Mouse (Mus musculus) heart, postnatal 25 days (tissue): ENCODE results near the gene Stap2. TPM values are rescaled to one million over a fixed set of nuclear protein-coding genes. Genes with fewer than 3 reads are reported as not detected.

Experiments used
- DNase-seq: peaks from one replicate; pipeline ENCODE4 v3.0.0; 2022; ENCODE audit warnings: low spot score
- intact Hi-C: fragments of 180-260 bp; cut with DNase I; formaldehyde crosslinking; loops from one replicate; pipeline ENCODE4 v1.15.1; 2025
- total RNA-seq, 2 experiments: library from RNA; stranded (reverse); gene quantifications; 2 replicates each; pipeline ENCODE4 v1.2.3; 2021

Gene Stap2
- 10 to 100 TPM; 14.1 to 14.6 TPM for total RNA-seq

- DNase-seq: peak; percentile 67
- intact Hi-C loops: no loop called here
Observed at GRCm38 (mm10) chr17:56005415-56006061, at the start of gene Stap2, which contains the start of gene Mpnd. Stap2 (minus strand) TSS chr17:56005584. Mpnd (plus strand) TSS chr17:56005711.

DNA sequence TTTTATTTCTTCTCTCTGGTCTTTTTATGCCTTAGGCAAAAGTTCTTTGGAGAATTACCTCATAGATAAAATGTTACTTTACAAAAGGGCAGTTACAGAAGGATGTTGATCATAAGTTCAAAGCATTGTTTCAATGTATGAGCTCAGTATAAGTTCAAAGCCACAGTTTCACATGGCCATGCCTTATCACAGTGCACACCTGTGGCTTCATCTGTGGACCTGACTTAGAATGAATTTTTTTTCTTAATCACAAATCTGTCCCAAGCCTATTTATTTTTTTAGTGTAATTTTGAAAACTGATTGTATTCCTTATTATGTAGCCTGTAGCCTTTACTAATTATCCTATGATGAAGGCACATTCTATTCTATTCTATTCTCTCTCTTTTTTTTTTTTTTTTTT lies 49.6 kb upstream of the Stap2 start:
- no peak for DNase-seq
- intact Hi-C loops: no loop called here

GRCm38 (mm10) chr17:56051369-56051768 lies 46.0 kb upstream of the Stap2 start:
- DNase-seq: no peak
- intact Hi-C loops: no loop called here

DNA sequence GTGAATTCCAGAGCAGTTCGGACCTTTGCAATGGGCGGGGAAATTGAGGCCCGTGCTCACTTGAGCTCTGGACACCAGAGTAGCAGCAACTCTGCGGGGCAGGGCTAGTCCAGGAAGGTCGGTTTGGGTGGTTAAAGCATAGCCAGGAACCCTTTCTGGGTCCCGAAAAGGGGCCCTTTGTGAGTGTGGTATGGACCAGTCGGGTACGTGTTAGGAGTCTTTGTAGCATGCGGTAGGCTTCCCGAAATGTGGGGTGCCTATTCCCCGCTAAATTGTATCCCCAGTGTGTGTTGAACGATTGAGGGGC lies 35.4 kb upstream of the Stap2 start:
- intact Hi-C loops: no loop called here
- no peak for DNase-seq

GRCm38 (mm10) chr17:56040030-56040856 lies 34.9 kb upstream of the Stap2 start, which contains the start of gene Chaf1a:
Chaf1a (plus strand) TSS chr17:56040439.
- intact Hi-C loops: no loop called here
- peak; percentile 96 for DNase-seq

GRCm38 (mm10) chr17:56039345-56039744 lies 34.0 kb upstream of the Stap2 start:
- intact Hi-C loops: no loop called here
- DNase-seq: no peak

DNA sequence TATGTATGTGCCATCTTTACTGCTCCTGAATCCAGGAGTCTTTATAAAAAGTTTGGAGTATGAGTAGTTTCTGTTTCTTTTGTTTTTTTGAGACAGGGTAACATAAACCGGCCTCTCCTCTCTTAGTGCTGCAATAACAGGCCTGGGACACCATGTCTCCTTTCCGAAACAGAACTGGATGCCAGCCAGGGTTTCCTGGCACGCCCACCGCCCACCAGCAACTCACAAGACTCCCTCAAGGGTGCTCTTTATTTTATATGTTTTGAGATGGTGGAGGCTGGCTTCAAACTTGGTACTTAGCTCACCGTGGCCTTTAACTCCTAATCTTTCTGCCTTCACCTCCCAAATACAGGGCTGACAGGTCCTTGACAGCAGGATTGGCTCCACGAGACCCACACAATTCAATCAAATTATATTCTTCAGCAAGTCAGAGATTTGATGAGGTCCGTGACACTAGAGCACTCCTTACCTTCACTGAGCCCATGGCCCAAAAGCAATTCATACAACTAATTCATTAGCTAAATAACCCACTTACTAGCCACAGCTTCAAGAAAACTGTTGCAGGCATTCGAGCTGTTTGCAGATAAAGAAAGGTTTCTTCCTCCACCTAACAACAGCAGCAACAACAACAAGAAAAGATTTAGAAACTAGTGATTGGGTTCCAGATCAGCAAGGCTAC lies 33.3 kb upstream of the Stap2 start:
- DNase-seq: no peak
- intact Hi-C loops: no loop called here

DNA sequence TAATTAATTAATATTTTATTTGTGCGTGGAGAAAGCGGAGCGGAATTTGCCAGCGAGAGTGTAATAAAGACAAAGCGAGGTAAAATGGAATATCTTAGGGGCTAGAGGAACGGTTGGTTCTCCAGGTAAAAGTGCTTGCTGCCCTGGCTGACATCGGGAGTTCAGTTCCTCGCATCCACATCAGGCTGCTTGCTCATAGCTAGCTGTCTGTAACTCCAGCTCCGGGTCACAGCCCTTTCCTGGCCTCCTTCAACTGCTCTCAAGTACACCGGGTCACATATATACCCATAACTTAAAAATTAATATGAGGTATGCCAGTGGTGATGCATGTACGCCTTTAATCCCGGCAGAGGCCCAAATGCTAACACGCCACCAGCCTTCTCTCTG lies 31.5 kb upstream of the Stap2 start:
- intact Hi-C loops: no loop called here
- DNase-seq: no peak

DNA sequence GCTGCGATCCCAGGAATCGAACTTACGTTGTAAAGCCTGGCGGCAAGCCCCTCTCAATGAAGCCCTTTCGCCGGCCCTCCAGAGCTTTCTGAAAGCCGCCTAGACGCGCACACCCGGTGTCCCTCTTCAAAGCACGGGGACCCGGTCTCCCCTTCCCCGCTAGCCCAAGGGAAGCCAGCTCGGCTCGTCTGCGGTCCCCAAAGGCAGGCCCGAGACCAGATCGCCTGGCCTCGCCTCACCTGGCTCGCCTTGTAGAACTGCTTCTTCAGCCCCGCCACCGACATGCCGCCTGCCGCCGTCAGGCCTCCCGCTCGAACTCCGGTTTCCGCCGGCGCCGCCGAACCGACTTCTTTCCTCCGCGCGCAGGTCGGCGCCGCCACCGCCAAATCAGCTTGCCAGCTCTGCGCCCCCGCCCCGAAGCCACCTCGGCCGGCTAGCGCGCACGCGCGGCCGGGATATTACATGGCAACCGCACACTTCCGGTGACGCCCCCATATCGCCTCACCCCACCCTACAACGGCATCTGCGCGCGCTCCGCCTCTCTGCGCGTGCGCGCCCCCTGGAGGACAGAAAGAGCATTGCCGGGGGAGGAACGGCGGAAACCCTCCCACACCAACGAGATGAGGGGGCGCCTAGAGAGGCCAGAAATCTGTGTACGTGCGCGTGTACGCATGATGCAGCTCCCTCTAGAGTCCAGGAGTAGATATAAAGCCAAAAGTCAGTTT lies 31.0 kb upstream of the Stap2 start, which contains the start of gene Sh3gl1:
Gene Sh3gl1, minus strand, starts transcription at position 460 of the 725 bp plus-strand sequence.
- DNase-seq: peak; percentile 99
- intact Hi-C loops: no loop called here

GRCm38 (mm10) chr17:56035216-56035615 lies 29.8 kb upstream of the Stap2 start:
- intact Hi-C loops: loop anchor here (1.0 kb wide), 1 partner anchor 24 kb away; no protein-coding TSS in a partner anchor
- DNase-seq: no peak

DNA sequence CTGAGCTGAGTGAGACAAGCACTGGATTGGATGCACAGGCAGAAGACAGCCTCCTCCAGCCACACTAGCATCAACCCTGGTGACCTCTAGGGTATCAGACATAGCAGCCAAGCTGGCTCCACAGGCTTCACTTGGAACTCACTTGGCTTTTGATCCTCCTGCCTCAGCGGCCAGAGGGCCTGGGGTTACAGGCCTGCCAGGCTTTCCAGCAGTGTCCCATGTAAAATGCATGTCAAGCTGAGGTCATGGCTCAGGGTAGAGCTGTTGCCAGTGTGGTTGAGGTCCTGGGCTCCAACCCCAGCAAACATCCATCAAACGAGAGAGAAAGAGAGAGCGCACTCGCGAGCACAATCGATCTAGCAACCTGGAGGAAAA lies 29.3 kb upstream of the Stap2 start:
- no peak for DNase-seq
- intact Hi-C loops: loop anchor here (1.0 kb wide), 1 partner anchor 23 kb away; no protein-coding TSS in a partner anchor

- intact Hi-C loops: no loop called here
- DNase-seq: no peak
Observed at GRCm38 (mm10) chr17:56034040-56034725, 28.8 kb upstream of the Stap2 start.

DNA sequence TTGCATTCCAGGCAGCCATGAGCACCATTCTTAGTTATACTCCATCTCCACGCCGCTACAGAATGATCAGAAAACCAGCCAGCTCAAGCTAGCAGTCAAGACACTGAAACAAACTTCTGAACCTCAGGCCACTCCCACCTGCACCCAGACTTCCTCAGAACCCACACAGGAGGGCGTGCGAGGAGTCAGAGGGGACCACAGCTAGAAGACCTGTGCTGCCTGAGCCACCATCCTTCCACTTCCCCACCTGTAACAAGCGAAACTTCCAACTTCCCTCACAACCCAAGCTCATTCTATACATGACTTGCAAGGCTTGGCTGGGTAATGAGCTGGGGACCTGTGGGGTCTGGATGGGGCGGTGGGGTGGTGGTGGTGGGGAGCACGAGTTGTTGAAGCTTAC lies 27.4 kb upstream of the Stap2 start:
- intact Hi-C loops: no loop called here
- DNase-seq: no peak

GRCm38 (mm10) chr17:56032127-56032733 lies 26.8 kb upstream of the Stap2 start:
- no peak for DNase-seq
- intact Hi-C loops: no loop called here

GRCm38 (mm10) chr17:56031431-56031830 lies 26.0 kb upstream of the Stap2 start:
- intact Hi-C loops: no loop called here
- no peak for DNase-seq

GRCm38 (mm10) chr17:56030919-56031318 lies 25.5 kb upstream of the Stap2 start:
- intact Hi-C loops: no loop called here
- no peak for DNase-seq

- intact Hi-C loops: no loop called here
- DNase-seq: no peak
Observed at GRCm38 (mm10) chr17:56030238-56030870, 25.0 kb upstream of the Stap2 start.

- intact Hi-C loops: no loop called here
- DNase-seq: no peak
Observed at GRCm38 (mm10) chr17:56027801-56028441, 22.5 kb upstream of the Stap2 start.
